Mouse (Mus musculus) testis, adult 10 weeks (tissue): ENCODE results near the gene Wfdc3. TPM values are rescaled to one million over a fixed set of nuclear protein-coding genes. Genes with fewer than 3 reads are reported as not detected.

ENCODE experiments used
- polyA plus RNA-seq: library from polyadenylated mRNA; stranded (reverse); fragments of 350-450 nt; fragmentation: Illumina TruSeq; extraction: RNeasy Lipid Tissue Mini Kit (QIAGEN cat#74804); gene quantifications from one replicate; pipeline ENCODE4 v1.2.3, GENCODE M21; 2014; ENCODE audit warnings: low read depth, low replicate concordance

Gene Wfdc3
- polyA plus RNA-seq = 11.3 TPM

DNA sequence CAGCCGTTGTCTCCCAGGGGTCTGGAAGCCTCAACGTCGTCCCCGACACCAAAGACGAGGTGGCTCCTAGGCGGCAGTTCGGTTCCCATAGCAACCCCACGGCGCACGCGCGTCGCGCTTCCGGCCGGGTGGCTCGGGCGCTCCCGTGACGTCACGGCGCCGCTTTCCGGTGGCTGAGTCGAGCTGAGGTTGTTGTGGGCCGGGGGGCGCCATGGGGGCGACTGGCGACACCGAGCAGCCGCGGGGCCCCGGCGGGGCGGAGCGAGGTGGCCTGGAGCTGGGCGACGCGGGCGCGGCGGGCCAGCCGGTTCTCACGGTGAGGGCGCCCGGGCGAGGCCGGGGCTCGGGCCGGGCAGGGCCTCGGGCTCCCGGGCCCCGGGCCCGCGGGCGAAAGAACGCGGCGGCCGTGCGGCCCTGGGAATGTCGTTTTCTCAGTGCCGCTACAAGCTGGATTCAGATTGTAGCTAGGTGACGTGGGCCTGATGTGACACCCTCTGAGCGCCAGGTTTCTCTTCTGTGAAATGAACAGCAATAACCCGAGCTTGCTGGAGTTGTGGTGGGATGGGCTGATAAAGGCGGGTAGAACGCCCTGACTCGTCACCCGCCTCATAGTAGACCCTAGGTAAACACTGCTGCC lies at the start of gene Wfdc3, which contains the start of gene Dnttip1:
Wfdc3 (minus strand) TSS at position 89 of the 637 bp plus-strand sequence.
Dnttip1 (plus strand) TSS at position 141 of the 637 bp plus-strand sequence.

DNA sequence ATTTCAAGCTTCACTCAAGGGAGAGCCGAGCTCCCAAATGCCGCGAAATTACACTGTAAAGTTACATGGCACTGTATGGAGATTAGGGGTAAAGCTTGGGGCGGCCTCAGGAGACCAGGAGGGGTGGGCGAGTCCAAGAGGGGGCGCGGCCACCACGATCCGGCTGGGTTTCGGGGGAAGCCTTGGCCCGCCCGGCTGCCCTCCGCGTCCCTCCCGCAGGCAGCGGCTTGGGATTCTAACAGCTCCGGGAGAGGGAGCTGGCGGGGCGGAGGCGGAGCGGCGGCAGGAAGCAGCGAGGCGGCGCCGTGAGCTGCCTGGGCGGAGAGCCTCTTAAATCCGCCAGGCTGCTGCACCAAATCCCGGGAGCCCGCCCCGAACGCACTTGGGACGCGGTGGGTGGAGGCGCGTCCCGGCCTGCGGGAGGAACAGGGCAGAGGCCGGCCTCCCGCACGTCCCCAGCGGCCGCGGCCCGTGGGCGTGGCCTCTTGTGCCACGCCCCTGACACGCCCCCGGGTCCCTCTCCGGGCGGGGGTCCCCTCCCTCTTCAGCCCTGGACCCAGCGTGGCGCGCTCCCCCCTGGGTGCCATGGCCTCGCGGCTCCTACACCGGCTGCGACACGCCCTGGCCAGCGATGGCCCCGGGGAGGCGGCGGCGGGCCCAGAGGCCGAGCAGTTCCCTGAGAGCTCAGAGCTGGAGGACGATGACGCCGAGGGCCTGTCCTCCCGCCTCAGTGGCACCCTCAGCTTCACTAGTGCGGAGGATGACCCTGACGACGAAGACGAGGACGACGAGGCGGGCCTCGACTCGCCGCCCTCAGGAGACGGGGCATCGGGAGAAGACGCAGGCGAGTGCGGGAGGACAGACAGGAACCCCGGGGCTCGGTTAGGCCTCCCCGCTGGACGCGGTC lies 40.0 kb upstream of the Wfdc3 start, which contains the start of gene Snx21:
Snx21 (plus strand) TSS at position 343 of the 907 bp plus-strand sequence.

DNA sequence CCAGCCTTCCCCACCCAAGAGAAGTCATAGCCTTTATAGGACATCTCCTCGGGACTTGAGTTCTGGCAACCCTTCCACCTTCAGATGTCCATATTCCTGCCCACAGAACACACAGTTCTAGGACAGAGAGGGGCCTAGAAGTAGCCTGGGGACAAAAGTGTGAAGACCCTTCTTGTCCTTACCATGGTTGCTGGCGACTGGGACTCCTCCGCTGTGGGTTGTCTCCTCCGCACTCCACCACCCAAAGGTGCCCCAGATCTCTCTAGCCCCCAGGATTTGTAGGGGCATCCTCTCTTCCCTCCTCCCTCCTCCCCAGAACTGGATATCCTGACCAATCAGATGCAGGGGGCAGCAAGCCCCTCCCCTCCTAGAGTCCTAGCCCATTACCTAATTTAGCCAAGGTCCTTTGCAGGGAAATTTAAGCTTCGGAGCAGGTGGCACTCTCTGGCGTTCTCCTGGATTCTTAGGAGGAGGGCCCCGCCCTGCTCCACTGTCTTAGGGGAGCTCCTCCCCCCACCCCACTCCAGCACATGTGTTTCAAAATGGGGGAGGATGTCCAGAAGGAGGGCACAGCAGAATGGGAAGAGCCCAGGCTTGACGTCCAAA lies 33.9 kb upstream of the Wfdc3 start, which contains the start of gene Tnnc2:
Tnnc2 (minus strand) TSS at position 487 of the 606 bp plus-strand sequence.

DNA sequence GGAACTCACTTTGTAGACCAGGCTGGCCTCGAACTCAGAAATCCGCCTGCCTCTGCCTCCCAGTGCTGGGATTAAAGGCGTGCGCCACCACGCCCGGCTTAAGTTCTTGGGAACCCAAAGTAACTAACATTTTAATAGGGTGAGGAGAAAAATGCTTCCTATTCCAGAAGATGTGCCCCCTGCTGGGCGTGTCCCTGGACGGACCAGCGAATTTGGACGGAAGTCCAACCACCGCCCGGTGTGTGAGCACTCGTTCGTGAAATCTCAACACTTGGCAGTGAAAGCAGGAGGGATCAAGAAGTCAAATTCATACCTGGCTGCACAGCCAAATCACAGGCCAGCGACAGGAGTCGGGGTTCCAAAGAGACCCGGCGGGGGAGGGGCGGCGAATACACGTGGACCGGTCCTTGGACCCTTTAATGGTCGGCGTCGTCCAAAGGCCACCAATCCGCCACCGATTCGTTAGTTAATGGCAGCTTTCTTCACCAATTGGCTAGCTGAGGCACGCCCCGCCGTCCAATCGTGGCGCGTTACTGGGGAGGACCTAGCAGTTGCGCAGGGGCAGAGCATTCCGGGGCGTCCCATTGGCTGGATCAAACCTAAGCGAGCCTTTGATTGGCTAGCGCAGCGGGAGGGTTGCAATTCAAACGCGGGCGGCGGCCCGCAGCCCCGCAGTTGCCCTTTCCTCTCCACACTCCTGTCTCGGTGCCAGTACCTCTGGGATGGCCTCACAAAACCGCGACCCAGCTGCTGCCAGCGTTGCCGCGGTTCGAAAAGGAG lies 23.7 kb upstream of the Wfdc3 start, which contains the start of gene Ube2c:
Ube2c (plus strand) TSS at position 641 of the 780 bp plus-strand sequence.

DNA sequence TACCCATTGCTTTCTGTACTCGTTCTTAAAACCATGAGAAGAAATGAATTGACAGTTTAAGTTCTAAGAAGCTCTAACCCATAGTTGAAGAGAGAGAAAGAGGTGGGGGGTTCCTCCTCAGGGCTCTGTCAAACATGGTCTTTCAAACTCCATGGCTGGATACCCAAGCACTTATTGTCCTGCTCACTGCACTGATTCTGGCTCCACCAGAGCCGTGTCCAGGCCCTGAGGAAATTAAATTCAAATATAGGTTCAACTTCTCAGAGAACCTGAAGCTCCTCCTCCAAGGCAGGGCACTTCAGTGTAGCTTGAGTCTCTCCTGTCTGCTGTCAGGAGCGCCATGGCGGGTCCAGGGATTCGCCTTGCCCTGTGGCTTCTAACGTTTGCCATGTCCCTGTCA lies 30.7 kb downstream of the Wfdc3 start, which contains the start of gene Spint5:
Spint5 (plus strand) TSS at position 301 of the 400 bp plus-strand sequence.

DNA sequence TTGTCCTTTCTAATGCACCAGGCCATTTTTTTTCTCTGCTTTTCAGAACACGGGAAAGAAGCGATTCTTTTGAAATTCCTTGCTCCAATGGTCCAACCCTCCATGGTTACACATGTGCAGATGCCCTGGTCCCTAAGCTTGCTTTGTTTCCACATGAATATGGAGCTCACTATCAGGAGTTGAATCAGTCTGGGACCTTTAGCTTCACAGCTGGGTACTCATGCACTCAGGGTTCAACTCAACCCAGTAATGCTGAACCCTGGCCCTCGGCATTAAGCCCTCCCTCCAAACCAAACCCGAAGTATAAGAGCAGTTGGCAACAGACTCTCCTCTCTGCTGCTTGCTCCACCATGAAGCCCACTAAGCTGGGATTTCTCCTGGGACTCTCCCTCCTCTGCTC lies 47.5 kb downstream of the Wfdc3 start, which contains the start of gene Spint4:
Spint4 (plus strand) TSS at position 301 of the 400 bp plus-strand sequence.

DNA sequence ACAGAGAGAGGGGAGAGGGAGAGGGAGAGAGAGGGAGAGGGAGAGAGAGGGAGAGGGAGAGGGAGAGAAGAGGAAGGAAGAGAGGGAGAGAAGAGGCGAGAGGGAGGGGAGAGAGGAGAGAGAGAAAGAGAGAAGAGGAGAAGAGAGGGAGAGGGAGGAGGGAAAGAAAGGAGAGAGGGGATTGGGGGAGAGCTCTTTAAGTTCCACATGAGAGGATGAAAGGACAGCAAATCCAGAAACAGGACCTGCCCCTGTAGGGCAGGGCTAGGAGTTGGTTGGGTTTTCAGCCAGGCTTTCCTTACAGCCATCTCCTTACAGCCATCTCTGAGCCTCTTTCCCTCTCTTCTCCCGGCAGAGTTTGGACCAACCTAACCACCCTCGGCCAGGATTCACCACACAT lies 60.9 kb downstream of the Wfdc3 start, which contains the start of gene Wfdc13:
Wfdc13 (plus strand) TSS at position 301 of the 400 bp plus-strand sequence.

Other genes with a start within 250 kb of the Wfdc3 start
- gene Pigt, start 248.4 kb downstream of the Wfdc3 start, polyA plus RNA-seq = 8.8 TPM
- gene Wfdc2, start 183.5 kb downstream of the Wfdc3 start, polyA plus RNA-seq = not detected
- gene Spint3, start 172.5 kb downstream of the Wfdc3 start, polyA plus RNA-seq = not detected
- gene Wfdc6a, start 160.5 kb downstream of the Wfdc3 start, polyA plus RNA-seq = 17.8 TPM
- 83.7 TPM for gene Eppin, start 152.3 kb downstream of the Wfdc3 start, polyA plus RNA-seq
- gene Wfdc6b, start 132.4 kb downstream of the Wfdc3 start, polyA plus RNA-seq = 2.2 TPM
- 1.6 TPM for gene Wfdc8, start 132.3 kb downstream of the Wfdc3 start, polyA plus RNA-seq
- gene Wfdc16, start 107.1 kb downstream of the Wfdc3 start, polyA plus RNA-seq = 2.0 TPM
- gene Wfdc10, start 89.9 kb downstream of the Wfdc3 start, polyA plus RNA-seq = 15.1 TPM
- not detected for gene Wfdc9, start 89.3 kb downstream of the Wfdc3 start, polyA plus RNA-seq
- not detected for gene Wfdc11, start 71.8 kb downstream of the Wfdc3 start, polyA plus RNA-seq
- 2.2 TPM for gene Wfdc13, start 60.8 kb downstream of the Wfdc3 start, polyA plus RNA-seq
- gene Spint4, start 47.4 kb downstream of the Wfdc3 start, polyA plus RNA-seq = not detected
- 8.1 TPM for gene Spint5, start 30.6 kb downstream of the Wfdc3 start, polyA plus RNA-seq
- 5.0 TPM for gene Dnttip1, start 52 bp upstream of the Wfdc3 start, polyA plus RNA-seq
- gene Ube2c, start 24.0 kb upstream of the Wfdc3 start, polyA plus RNA-seq = 11.9 TPM
- not detected for gene Tnnc2, start 34.0 kb upstream of the Wfdc3 start, polyA plus RNA-seq
- gene Snx21, start 39.9 kb upstream of the Wfdc3 start, polyA plus RNA-seq = 1.4 TPM
- 1.3 TPM for gene Acot8, start 59.0 kb upstream of the Wfdc3 start, polyA plus RNA-seq
- 14.7 TPM for gene Zswim3, start 59.2 kb upstream of the Wfdc3 start, polyA plus RNA-seq
- gene Zswim1, start 76.8 kb upstream of the Wfdc3 start, polyA plus RNA-seq = 6.0 TPM
- gene Spata25, start 82.6 kb upstream of the Wfdc3 start, polyA plus RNA-seq = 15.7 TPM
- 5.4 TPM for gene Ctsa, start 86.9 kb upstream of the Wfdc3 start, polyA plus RNA-seq
- gene Neurl2, start 87.5 kb upstream of the Wfdc3 start, polyA plus RNA-seq = not detected
- 1.1 TPM for gene Pltp, start 111.8 kb upstream of the Wfdc3 start, polyA plus RNA-seq
- 2.8 TPM for gene Pcif1, start 133.4 kb upstream of the Wfdc3 start, polyA plus RNA-seq
- gene Zfp335, start 165.8 kb upstream of the Wfdc3 start, polyA plus RNA-seq = 0.22 TPM
- gene Mmp9, start 194.8 kb upstream of the Wfdc3 start, polyA plus RNA-seq = not detected
- 8.0 TPM for gene Slc12a5, start 214.9 kb upstream of the Wfdc3 start, polyA plus RNA-seq